Mouse (Mus musculus): ENCODE measurements at regions not wholly inside any gene's neighbourhood (a gene's known extent, or its start where the extent isn't known, plus 50 kb on each side); places are given as distances from the start of the nearest gene placed in this dataset.

- Histone ChIP-seq H3K9ac (replicated peaks; ENCODE audit: low read length) (no peak overlapping the region), H3K27ac (replicated peaks; ENCODE audit: low read depth, low read length) (no peak overlapping the region), H3K9me3 (replicated peaks; ENCODE audit: control insufficient read depth, low read length) (no peaks in the 10 kb centered on the region), H3K4me1 (ENCODE audit: control insufficient read depth, insufficient read depth, low read length) (no peaks in the 10 kb centered on the region), H3K4me2 (ENCODE audit: low read depth, low read length) (no peak overlapping the region), H3K36me3 (replicated peaks; ENCODE audit: control insufficient read depth, insufficient read depth, low read depth, low read length) (no peaks in the 10 kb centered on the region), H3K27me3 (ENCODE audit: control insufficient read depth, insufficient read depth, low read length) (no peaks in the 10 kb centered on the region), H3K4me3 (ENCODE audit: low read depth, low read length) (no peak overlapping the region)
- no peak for DNase-seq (ENCODE audit: low spot score)
- ATAC-seq (replicated peaks; ENCODE audit: insufficient number of reproducible peaks, low FRiP score, low TSS enrichment, low read depth), result no peak
- 40% methylated on average over 3 of the region's 3 CpGs for WGBS
Measured at GRCm38 (mm10) chr8:4411126-4411525, 81.7 kb upstream of the Cers4 start.

- Histone ChIP-seq H3K9me3 (replicated peaks; ENCODE audit: control insufficient read depth, low read length) (no peaks in the 10 kb centered on the region), H3K27ac (replicated peaks; ENCODE audit: low read depth, low read length) (no peak overlapping the region), H3K4me2 (ENCODE audit: low read depth, low read length) (no peak overlapping the region), H3K36me3 (replicated peaks; ENCODE audit: control insufficient read depth, insufficient read depth, low read depth, low read length) (no peaks in the 10 kb centered on the region), H3K9ac (replicated peaks; ENCODE audit: low read length) (no peak overlapping the region), H3K4me1 (ENCODE audit: control insufficient read depth, insufficient read depth, low read length) (no peaks in the 10 kb centered on the region), H3K27me3 (ENCODE audit: control insufficient read depth, insufficient read depth, low read length) (no peaks in the 10 kb centered on the region), H3K4me3 (ENCODE audit: low read depth, low read length) (no peak overlapping the region)
- DNase-seq (ENCODE audit: low spot score), result no peak
- ATAC-seq (replicated peaks; ENCODE audit: insufficient number of reproducible peaks, low FRiP score, low TSS enrichment, low read depth), result no peak
- 80% methylated on average over 2 of the region's 2 CpGs for WGBS
Measured at GRCm38 (mm10) chr8:4411836-4412235, 81.0 kb upstream of the Cers4 start.

DNA sequence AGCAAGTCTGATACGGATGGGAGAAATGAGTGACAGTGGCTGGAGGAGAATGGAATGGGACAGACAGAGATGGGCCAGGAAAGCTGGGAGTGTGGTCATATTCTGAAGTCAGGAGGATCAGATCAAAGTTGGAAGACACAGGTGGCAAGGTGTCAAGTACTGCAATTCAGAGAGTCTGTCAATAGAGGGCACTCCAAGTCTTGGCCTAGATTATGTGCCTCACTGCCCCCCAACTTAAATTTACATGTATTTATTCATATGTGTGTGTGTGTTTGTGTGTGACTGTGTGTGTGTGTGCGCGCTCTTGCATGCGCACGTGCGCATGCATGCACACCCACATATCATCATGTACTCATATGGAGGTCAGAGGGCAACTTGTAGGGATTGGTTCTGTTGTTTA, 79.6 kb upstream of the Cers4 start:
- peak; percentile 63 for DNase-seq (ENCODE audit: low spot score)
- Histone ChIP-seq H3K4me3 (ENCODE audit: low read depth, low read length) (no peak overlapping the region), H3K27ac (replicated peaks; ENCODE audit: low read depth, low read length) (no peak overlapping the region), H3K4me1 (ENCODE audit: control insufficient read depth, insufficient read depth, low read length) (no peaks in the 10 kb centered on the region), H3K27me3 (ENCODE audit: control insufficient read depth, insufficient read depth, low read length) (no peaks in the 10 kb centered on the region), H3K4me2 (ENCODE audit: low read depth, low read length) (no peak overlapping the region), H3K9ac (replicated peaks; ENCODE audit: low read length) (no peak overlapping the region), H3K9me3 (replicated peaks; ENCODE audit: control insufficient read depth, low read length) (no peaks in the 10 kb centered on the region), H3K36me3 (replicated peaks; ENCODE audit: control insufficient read depth, insufficient read depth, low read depth, low read length) (no peaks in the 10 kb centered on the region)
- no peak for ATAC-seq (replicated peaks; ENCODE audit: insufficient number of reproducible peaks, low FRiP score, low TSS enrichment, low read depth)
- 50% methylated on average over 6 of the region's 6 CpGs for WGBS

DNA sequence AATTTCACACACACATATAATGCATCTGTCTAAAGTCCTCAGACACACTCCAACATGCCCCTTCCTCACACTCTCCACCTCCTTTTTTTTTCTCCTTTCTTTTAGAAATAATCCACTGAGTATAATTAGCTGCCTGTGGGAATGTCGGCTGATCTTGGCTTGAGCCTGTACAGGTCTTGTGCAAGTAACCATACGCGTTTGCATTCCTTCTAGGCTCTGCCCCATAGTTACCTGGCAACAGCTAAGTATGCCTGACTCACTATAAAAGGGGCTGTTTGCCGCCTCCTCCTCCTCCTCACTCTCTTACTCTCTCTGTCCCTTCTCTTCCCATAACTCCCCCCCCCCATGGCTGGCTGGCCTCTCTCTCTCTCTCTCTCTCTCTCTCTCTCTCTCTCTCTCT, 79.1 kb upstream of the Cers4 start:
- peak; percentile 76; the same call in 1 of the 2 replicates for ATAC-seq (replicated peaks; ENCODE audit: insufficient number of reproducible peaks, low FRiP score, low TSS enrichment, low read depth)
- Histone ChIP-seq H3K27ac (replicated peaks; ENCODE audit: low read depth, low read length) (no peak overlapping the region), H3K4me1 (ENCODE audit: control insufficient read depth, insufficient read depth, low read length) (no peaks in the 10 kb centered on the region)

GRCm38 (mm10) chr8:4417141-4417540, 75.7 kb upstream of the Cers4 start:
- ATAC-seq (replicated peaks; ENCODE audit: insufficient number of reproducible peaks, low FRiP score, low TSS enrichment, low read depth), result no peak
- no peak overlapping the region for H3K27ac ChIP-seq (replicated peaks; ENCODE audit: low read depth, low read length)
- no peak overlapping the region for H3K9ac ChIP-seq (replicated peaks; ENCODE audit: low read length)
- no peaks in the 10 kb centered on the region for H3K9me3 ChIP-seq (replicated peaks; ENCODE audit: control insufficient read depth, low read length)
- H3K36me3 ChIP-seq (replicated peaks; ENCODE audit: control insufficient read depth, insufficient read depth, low read depth, low read length), result no peaks in the 10 kb centered on the region
- DNase-seq (ENCODE audit: low spot score), result no peak
- no peaks in the 10 kb centered on the region for H3K4me1 ChIP-seq (ENCODE audit: control insufficient read depth, insufficient read depth, low read length)
- 80% methylated on average over 3 of the region's 3 CpGs for WGBS
- H3K4me3 ChIP-seq (ENCODE audit: low read depth, low read length), result no peak overlapping the region
- no peaks in the 10 kb centered on the region for H3K27me3 ChIP-seq (ENCODE audit: control insufficient read depth, insufficient read depth, low read length)
- H3K4me2 ChIP-seq (ENCODE audit: low read depth, low read length), result no peak overlapping the region

More for the DNA sequence above, 79.1 kb upstream of the Cers4 start:
- no peaks in the 10 kb centered on the region for H3K36me3 ChIP-seq (replicated peaks; ENCODE audit: control insufficient read depth, insufficient read depth, low read depth, low read length)
- no peak overlapping the region for H3K4me3 ChIP-seq (ENCODE audit: low read depth, low read length)
- H3K4me2 ChIP-seq (ENCODE audit: low read depth, low read length), result no peak overlapping the region
- no peak overlapping the region for H3K9ac ChIP-seq (replicated peaks; ENCODE audit: low read length)
- H3K27me3 ChIP-seq (ENCODE audit: control insufficient read depth, insufficient read depth, low read length), result no peaks in the 10 kb centered on the region
- no peaks in the 10 kb centered on the region for H3K9me3 ChIP-seq (replicated peaks; ENCODE audit: control insufficient read depth, low read length)
- 40% methylated on average over 4 of the region's 4 CpGs for WGBS
- peak; percentile 15 for DNase-seq (ENCODE audit: low spot score)

DNA sequence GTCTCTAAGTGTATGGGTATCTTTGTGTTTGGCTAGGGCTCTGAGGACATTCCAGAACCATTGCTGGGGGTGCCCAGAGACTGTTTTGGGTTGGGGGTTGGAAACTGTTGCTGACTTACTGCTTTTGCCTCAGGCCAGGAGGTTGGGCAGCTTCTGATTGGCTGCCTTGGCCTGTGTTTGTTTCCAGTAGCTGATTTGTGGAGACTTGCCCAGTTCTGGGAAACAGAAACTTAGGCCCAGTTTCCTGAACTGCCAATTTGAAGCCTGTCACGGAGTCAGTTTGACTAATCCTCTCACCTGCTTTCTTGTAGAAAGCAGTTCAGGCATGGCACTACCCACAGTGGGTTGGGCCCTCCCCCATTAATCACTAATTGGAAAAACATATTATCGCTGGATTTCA, 59.7 kb upstream of the Cers4 start:
- no peak for DNase-seq (ENCODE audit: low spot score)
- Histone ChIP-seq H3K27ac (replicated peaks; ENCODE audit: low read depth, low read length) (no peak overlapping the region), H3K4me2 (ENCODE audit: low read depth, low read length) (no peak overlapping the region), H3K36me3 (replicated peaks; ENCODE audit: control insufficient read depth, insufficient read depth, low read depth, low read length) (no peaks in the 10 kb centered on the region), H3K27me3 (ENCODE audit: control insufficient read depth, insufficient read depth, low read length) (no peaks in the 10 kb centered on the region), H3K9me3 (replicated peaks; ENCODE audit: control insufficient read depth, low read length) (no peaks in the 10 kb centered on the region), H3K4me1 (ENCODE audit: control insufficient read depth, insufficient read depth, low read length) (no peaks in the 10 kb centered on the region), H3K4me3 (ENCODE audit: low read depth, low read length) (no peak overlapping the region), H3K9ac (replicated peaks; ENCODE audit: low read length) (no peak overlapping the region)
- WGBS, result 83% methylated on average over 2 of the region's 2 CpGs
- no peak for ATAC-seq (replicated peaks; ENCODE audit: insufficient number of reproducible peaks, low FRiP score, low TSS enrichment, low read depth)

DNA sequence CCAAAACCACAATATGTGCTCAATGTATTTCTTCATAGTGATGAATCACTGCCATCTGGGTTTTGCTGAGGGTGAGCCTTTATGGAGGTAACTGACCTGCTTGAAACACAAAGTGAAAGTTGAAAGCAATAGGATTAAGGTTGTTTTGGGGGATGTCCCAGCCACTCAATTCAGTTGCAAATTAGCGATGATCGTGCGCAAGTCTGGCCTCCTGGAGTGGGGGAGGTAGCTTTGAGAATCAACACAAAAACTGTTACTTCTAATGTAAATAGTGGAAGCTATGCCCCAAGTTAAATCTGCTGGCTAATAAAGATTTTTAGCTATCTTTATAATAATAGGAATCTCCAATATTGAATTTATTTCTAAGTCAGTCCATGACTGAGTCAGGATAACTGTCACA, 56.3 kb upstream of the Cers4 start:
- Histone ChIP-seq H3K4me1 (ENCODE audit: control insufficient read depth, insufficient read depth, low read length) (no peaks in the 10 kb centered on the region), H3K27ac (replicated peaks; ENCODE audit: low read depth, low read length) (no peak overlapping the region), H3K27me3 (ENCODE audit: control insufficient read depth, insufficient read depth, low read length) (no peaks in the 10 kb centered on the region), H3K36me3 (replicated peaks; ENCODE audit: control insufficient read depth, insufficient read depth, low read depth, low read length) (no peaks in the 10 kb centered on the region), H3K9ac (replicated peaks; ENCODE audit: low read length) (no peak overlapping the region), H3K4me3 (ENCODE audit: low read depth, low read length) (no peak overlapping the region), H3K4me2 (ENCODE audit: low read depth, low read length) (no peak overlapping the region), H3K9me3 (replicated peaks; ENCODE audit: control insufficient read depth, low read length) (no peaks in the 10 kb centered on the region)
- DNase-seq (ENCODE audit: low spot score), result no peak
- ATAC-seq (replicated peaks; ENCODE audit: insufficient number of reproducible peaks, low FRiP score, low TSS enrichment, low read depth), result no peak
- WGBS, result 54% methylated on average over 3 of the region's 3 CpGs

Measured in embryonic facial prominence, embryonic 11.5 days (tissue).